Mouse (Mus musculus): ENCODE results near the gene P2rx3.

GRCm38 (mm10) chr2:85060591-85061060 lies 23.4 kb upstream of the P2rx3 start:
- no peak for TF ChIP-seq CTCF (IDR thresholded peaks at IDR 0.05)
- TF ChIP-seq EP300 (IDR thresholded peaks at IDR 0.05): 0 out of 2 replicates have a peak, but pooled peaks have one; percentile 19
